Mouse (Mus musculus): ENCODE measurements at regions not wholly inside any gene's neighbourhood (a gene's known extent, or its start where the extent isn't known, plus 50 kb on each side); places are given as distances from the start of the nearest gene placed in this dataset.

DNA sequence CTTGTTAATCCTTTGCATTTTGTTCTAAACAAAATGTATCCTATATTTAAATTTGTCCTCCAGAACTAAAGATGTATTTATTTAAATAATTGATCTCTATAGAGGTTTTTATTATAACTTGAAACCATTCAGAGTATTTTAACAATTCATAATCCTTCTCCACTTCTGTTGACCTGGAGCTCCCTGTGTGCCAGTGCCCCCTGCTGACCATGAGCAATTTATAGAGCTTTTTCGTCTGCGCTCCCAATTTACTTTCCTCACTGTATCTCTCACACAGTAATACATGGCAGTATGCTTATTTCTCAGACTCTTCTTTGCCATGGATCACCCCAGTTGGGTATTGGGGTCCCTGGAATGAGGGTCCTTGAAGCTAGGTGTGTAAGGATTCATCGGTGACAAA, 747.4 kb downstream of the Adam6a start:
- TF ChIP-seq CTCF (IDR thresholded peaks at IDR 0.05; ENCODE audit: control insufficient read depth, insufficient read depth, insufficient replicate concordance, low read depth, low read length) (no peak), POLR2A (IDR thresholded peaks at IDR 0.05; ENCODE audit: control insufficient read depth, low read depth, low read length) (no peak)

Measured in testis, adult 2 months (tissue).